Mouse (Mus musculus) liver, adult 2 months (tissue): Measurements from ENCODE around the gene Kif22. TPM values are rescaled to one million over a fixed set of nuclear protein-coding genes. Genes with fewer than 3 reads are reported as not detected.

Experiments
- DNase-seq: peaks from one replicate; pipeline ENCODE4 v3.0.0-alpha.2; 2011; ENCODE audit warnings: low read depth, low spot score; ENCODE audit errors: extremely low read depth
- H3K27ac ChIP-seq: fragments of 200-500 bp; replicated peaks from 2 replicates; pipeline ENCODE4 v1.5.1; 2012; ENCODE audit warnings: low read depth, mild to moderate bottlenecking, control low read depth, inconsistent platforms, low read length; ENCODE audit not compliant: insufficient read depth
- H3K27me3 ChIP-seq: fragments of 200-500 bp; 2 replicates; pipeline ENCODE4 v1.6.1; 2012; ENCODE audit warnings: mild to moderate bottlenecking, moderate library complexity, low read length, inconsistent platforms; ENCODE audit not compliant: control insufficient read depth, insufficient read depth
- H3K36me3 ChIP-seq: fragments of 200-500 bp; 2 replicates; pipeline ENCODE4 v1.6.1; 2012; ENCODE audit warnings: low read length, inconsistent platforms; ENCODE audit not compliant: control insufficient read depth, insufficient read depth
- H3K4me1 ChIP-seq: fragments of 200-500 bp; 2 replicates; pipeline ENCODE4 v1.6.1; 2011; ENCODE audit warnings: low read length; ENCODE audit not compliant: control insufficient read depth, insufficient read depth
- H3K4me3 ChIP-seq: fragments of 200-500 bp; 2 replicates; pipeline ENCODE4 v1.5.1; 2011; ENCODE audit warnings: low read depth, mild to moderate bottlenecking, control low read depth, low read length, moderate library complexity; ENCODE audit not compliant: insufficient read depth
- H3K79me2 ChIP-seq: fragments of 200-500 bp; 2 replicates; pipeline ENCODE4 v1.6.1; 2012; ENCODE audit warnings: inconsistent platforms, mild to moderate bottlenecking, low read length, moderate library complexity; ENCODE audit not compliant: control insufficient read depth, insufficient read depth
- H3K9ac ChIP-seq: fragments of 200-500 bp; 2 replicates; pipeline ENCODE4 v1.6.1; 2012; ENCODE audit warnings: low read depth, mild to moderate bottlenecking, control low read depth, inconsistent platforms, low read length
- CTCF ChIP-seq: fragments of 200-500 bp; IDR thresholded peaks from 2 replicates; pipeline ENCODE4 v1.5.1; 2011; ENCODE audit warnings: low read depth, low read length, control low read depth
- POLR2A ChIP-seq: fragments of 200-500 bp; IDR thresholded peaks from 2 replicates; pipeline ENCODE4 v1.6.1; 2011; ENCODE audit warnings: low read length, control low read depth; ENCODE audit not compliant: insufficient read depth; ENCODE audit errors: extremely low read depth
- WGBS: fragments of 180-500 bp; shearing (Covaris S2); methylation state at CpG from one replicate; pipeline ENCODE4 v1.1.7; 2018; 5-methylcytosine and 5-hydroxymethylcytosine counted together
- polyA plus RNA-seq: library from polyadenylated mRNA; depleted of rRNA; stranded (reverse); fragments of >200 nt; gene quantifications from 2 replicates; pipeline ENCODE4 v1.2.3, GENCODE M21; 2012
- total RNA-seq: library from RNA; depleted of rRNA; stranded (reverse); fragments of >200 nt; gene quantifications from 2 replicates; pipeline ENCODE4 v1.2.3, GENCODE M21; 2014

Kif22 gene
- total and polyA plus RNA-seq, 2 experiments, result 0.37 to 0.44 TPM

DNA sequence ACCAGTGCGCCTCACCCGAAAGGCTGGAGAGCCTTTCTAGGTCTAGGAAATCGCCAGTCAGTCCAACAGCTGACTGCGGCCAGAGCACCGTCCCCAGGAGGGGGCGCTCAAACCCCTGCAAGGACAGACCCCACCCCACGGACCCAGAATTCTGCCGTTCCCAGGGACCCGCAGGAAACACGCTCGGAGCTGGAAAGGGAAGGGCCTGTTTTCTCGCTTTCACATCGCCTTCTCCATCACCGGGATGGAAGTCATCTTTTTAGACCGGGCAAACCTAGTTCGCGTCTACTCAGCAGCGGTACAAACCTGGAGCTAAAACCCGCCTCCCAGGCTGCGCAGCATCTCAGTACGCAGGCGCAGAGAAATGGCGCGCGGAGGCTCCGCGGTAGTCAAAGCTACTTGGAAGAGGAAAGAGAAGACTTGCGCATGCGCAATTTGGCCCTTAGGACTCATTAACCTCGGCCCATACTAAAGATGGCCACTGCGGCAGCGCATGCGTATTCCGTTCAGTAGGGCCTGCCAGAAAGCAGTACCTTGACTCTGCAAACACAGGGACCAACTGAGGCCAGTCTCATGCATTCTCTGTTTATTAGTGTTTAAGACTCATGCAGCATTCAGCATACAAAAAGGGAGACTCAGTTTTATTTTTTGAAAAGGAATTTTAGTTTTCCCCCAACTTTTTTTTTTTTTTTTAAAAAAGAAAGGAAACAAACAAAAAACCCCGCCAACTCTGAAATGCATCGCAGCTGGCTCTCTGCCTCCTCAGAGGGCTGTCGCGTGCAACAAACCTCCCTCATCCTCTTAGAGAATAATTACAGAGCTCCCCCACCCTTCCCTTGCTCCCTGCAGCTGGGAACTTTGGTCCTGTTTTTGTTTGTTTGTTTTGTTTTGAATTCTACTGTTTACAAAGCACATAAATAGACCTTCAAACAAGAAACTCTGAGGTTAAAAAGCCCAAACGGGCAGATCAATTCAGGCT is 25.0 kb downstream of the Kif22 start, which contains the start of gene Pagr1a:
Gene Pagr1a (minus strand): TSS at position 382 of the 979 bp plus-strand sequence.
- peak within 1 kb of the TSS; percentile 86 for H3K27ac ChIP-seq
- peaks cover 16% of the 10 kb centered on the region; the same call in 1 of the 2 replicates for H3K79me2 ChIP-seq
- peak within 1 kb of the TSS; percentile 80 for H3K9ac ChIP-seq
- DNase-seq, result peak; percentile 97
- H3K36me3 ChIP-seq, result no peaks in the 10 kb centered on the region
- no peaks in the 10 kb centered on the region for H3K27me3 ChIP-seq
- H3K4me3 ChIP-seq, result peak within 1 kb of the TSS; percentile 74
- TF ChIP-seq POLR2A (peak; percentile 37; the same call in 1 of the 2 replicates), CTCF (peak; percentile 83)
- peaks cover 20% of the 10 kb centered on the region for H3K4me1 ChIP-seq
- WGBS, result 1% methylated on average over 39 of the region's 39 CpGs

- Histone ChIP-seq H3K4me3 (peak overlapping the region; percentile 74), H3K27ac (peak overlapping the region; percentile 86), H3K27me3 (no peaks in the 10 kb centered on the region), H3K9ac (peak overlapping the region; percentile 80), H3K36me3 (no peaks in the 10 kb centered on the region), H3K4me1 (peaks cover 24% of the 10 kb centered on the region), H3K79me2 (peaks cover 16% of the 10 kb centered on the region; the same call in 1 of the 2 replicates)
- TF ChIP-seq POLR2A (peak; percentile 44; the same call in 1 of the 2 replicates), CTCF (no peak)
- peak; percentile 54 for DNase-seq
- under 1% methylated on average over 22 of the region's 22 CpGs for WGBS
Measured at GRCm38 (mm10) chr7:127016486-127016938, 25.8 kb downstream of the Kif22 start.

GRCm38 (mm10) chr7:127016481-127016485 is 26.0 kb downstream of the Kif22 start, which contains the start of gene Pagr1b:
Gene Pagr1b, minus strand, starts transcription at chr7:127016484.
- H3K9ac ChIP-seq, result peak within 1 kb of the TSS; percentile 80
- TF ChIP-seq CTCF (no peak), POLR2A (no peak)
- H3K4me3 ChIP-seq, result peak within 1 kb of the TSS; percentile 74
- H3K36me3 ChIP-seq, result no peaks in the 10 kb centered on the region
- peak within 1 kb of the TSS; percentile 86 for H3K27ac ChIP-seq
- DNase-seq, result no peak
- peaks cover 16% of the 10 kb centered on the region; the same call in 1 of the 2 replicates for H3K79me2 ChIP-seq
- peaks cover 26% of the 10 kb centered on the region for H3K4me1 ChIP-seq
- no peaks in the 10 kb centered on the region for H3K27me3 ChIP-seq

DNA sequence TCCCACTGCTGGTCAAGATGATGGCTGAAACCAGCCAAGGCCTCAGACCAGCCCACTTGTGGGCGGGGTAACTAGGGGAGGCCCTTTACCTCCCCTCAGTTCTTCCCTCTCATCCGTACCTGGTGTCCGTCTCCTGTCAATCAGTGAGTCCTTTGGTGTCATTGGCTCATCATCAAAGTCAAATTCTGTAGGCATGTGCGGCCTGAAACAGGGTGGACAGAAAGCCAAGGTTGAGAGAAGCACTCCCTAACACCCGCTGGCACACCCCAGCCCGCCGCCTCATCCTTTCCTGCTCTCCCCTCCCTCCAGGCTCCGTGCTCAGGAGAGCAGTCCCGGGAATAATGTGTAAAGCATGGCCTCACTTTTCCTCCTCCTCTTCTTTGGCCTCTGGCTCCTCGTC is 26.2 kb downstream of the Kif22 start:
- under 1% methylated on average over 10 of the region's 10 CpGs for WGBS
- peak; percentile 77 for DNase-seq
- TF ChIP-seq POLR2A, result no peak
- TF ChIP-seq CTCF, result no peak

DNA sequence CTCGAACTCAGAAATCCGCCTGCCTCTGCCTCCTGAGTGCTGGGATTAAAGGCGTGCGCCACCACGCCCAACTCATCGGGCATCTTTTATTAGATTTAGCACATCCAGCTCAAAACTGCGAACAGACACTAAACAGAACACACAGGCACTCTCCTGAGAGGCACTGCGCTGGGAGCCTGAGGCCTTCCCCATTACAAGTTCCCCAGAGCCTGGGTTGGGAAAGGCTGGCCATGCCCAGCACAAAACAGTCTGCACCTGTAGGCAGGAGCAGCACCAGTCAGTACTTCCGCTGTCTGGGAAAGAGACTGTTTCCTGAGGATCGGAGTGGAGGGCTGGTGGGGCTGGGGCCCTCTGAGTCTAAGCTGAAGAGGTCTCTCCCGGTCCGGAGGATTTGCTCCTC is 27.3 kb downstream of the Kif22 start:
- H3K79me2 ChIP-seq, result peaks cover 16% of the 10 kb centered on the region; the same call in 1 of the 2 replicates
- no peak overlapping the region for H3K4me3 ChIP-seq
- H3K27me3 ChIP-seq, result no peaks in the 10 kb centered on the region
- no peaks in the 10 kb centered on the region for H3K36me3 ChIP-seq
- TF ChIP-seq POLR2A (no peak), CTCF (no peak)
- WGBS, result 93% methylated on average over 12 of the region's 12 CpGs
- H3K4me1 ChIP-seq, result peaks cover 30% of the 10 kb centered on the region
- no peak overlapping the region for H3K9ac ChIP-seq
- no peak for DNase-seq
- H3K27ac ChIP-seq, result no peak overlapping the region

More for the DNA sequence above, 26.2 kb downstream of the Kif22 start:
- Histone ChIP-seq H3K36me3 (no peaks in the 10 kb centered on the region), H3K4me1 (peaks cover 28% of the 10 kb centered on the region), H3K27me3 (no peaks in the 10 kb centered on the region), H3K9ac (peak overlapping the region; percentile 80), H3K79me2 (peaks cover 16% of the 10 kb centered on the region; the same call in 1 of the 2 replicates), H3K4me3 (peak overlapping the region; percentile 74), H3K27ac (peak overlapping the region; percentile 86)

DNA sequence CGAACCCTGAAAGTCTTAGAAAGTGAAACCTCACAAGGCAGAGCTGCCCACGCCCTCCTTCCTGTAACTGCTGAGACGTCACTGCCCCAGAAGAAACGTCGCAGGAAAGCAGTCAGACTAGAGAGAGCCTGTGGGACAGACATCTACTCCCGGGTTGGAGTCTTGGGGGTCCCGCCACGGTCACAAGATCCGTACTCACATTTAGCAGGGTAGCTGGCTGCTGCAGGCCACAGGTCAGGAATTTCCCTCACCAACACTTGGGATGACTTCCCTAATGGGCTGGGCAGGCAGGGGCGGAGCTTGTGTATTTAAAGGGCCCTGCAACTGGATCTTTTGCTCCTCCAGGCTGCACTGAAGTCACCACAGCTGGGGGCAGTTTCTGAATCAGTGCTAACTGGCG is 28.0 kb downstream of the Kif22 start, which contains the start of gene Mvp:
Gene Mvp (minus strand): TSS at position 302 of the 400 bp plus-strand sequence.
- 4% methylated on average over 11 of the region's 11 CpGs for WGBS
- H3K27ac ChIP-seq, result peak within 1 kb of the TSS; percentile 79
- 0 out of 2 replicates have a peak, but pooled peaks have one; percentile 35 for TF ChIP-seq POLR2A
- no peak for TF ChIP-seq CTCF
- peaks cover 16% of the 10 kb centered on the region; the same call in 1 of the 2 replicates for H3K79me2 ChIP-seq
- DNase-seq, result peak; percentile 74
- H3K4me1 ChIP-seq, result peaks cover 33% of the 10 kb centered on the region
- H3K4me3 ChIP-seq, result peak within 1 kb of the TSS; percentile 55
- H3K9ac ChIP-seq, result peak within 1 kb of the TSS; percentile 70
- no peaks in the 10 kb centered on the region for H3K36me3 ChIP-seq
- no peaks in the 10 kb centered on the region for H3K27me3 ChIP-seq
